ENCODE assay signal across 11 mouse cellular contexts in the genomic region with DNA sequence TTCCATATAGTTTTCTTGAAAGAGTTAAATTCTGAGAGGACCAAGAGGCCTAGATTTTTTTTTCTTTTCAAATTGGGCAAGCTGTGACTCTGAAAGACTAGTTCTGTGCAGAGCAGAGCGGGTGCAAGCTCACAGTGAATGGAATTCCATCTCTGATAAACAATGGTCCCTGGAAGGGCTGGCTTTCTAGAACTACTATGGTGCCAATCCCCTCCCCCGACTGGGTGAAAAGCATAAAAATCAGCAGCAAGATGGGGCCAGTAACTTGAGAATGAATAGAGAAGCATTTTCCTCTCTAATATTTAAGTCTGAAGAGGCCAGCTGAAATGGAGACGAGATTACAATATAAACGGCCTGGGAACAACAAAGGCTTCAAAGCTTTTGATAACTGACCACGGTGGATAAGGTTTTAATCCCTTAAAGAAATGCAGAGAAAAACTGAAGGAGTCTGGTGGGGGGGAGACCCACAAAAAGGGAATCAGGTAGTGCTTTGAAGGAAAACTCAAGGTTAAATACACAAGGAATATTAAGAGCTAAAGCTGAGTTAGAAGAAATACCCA. TPM values are rescaled to one million over a fixed set of nuclear protein-coding genes. Genes with fewer than 3 reads are reported as not detected.
DNase-seq lines count a peak whose midpoint lies in the region; ATAC-seq lines count a peak whose summit lies in the region.
"Had no signal": no experiment of that assay in that cellular context is flagged by ENCODE, and none has a peak within 500 bp of the region (broad histone marks: within the 10 kb centered on the region; RNA-seq: fewer than 3 reads in every experiment).

No protein-coding gene starts in this region.

- H3K9me3 ChIP-seq in forebrain, embryonic 14.5 days (replicated peaks; ENCODE audit: control insufficient read depth, low read length) = no peaks in the 10 kb centered on the region
- no peaks in the 10 kb centered on the region for H3K9me3 ChIP-seq in midbrain, embryonic 11.5 days (ENCODE audit: control insufficient read depth, low read length)
- H3K9me3 ChIP-seq: limb, embryonic 15.5 days had no signal

- H3K27ac ChIP-seq in forebrain, embryonic 14.5 days (ENCODE audit: low read depth, low read length) = no peak overlapping the region; the same call in 1 of the 2 replicates
- H3K27ac ChIP-seq in midbrain, embryonic 11.5 days (ENCODE audit: low read depth, low read length) = 0 out of 2 replicates have a peak overlapping the region, but pooled peaks have one; percentile 11
- H3K27ac ChIP-seq: limb, embryonic 15.5 days had no signal

- H3K27me3 ChIP-seq in forebrain, embryonic 14.5 days (replicated peaks; ENCODE audit: control insufficient read depth, insufficient read depth, low read length) = no peaks in the 10 kb centered on the region
- peaks cover 24% of the 10 kb centered on the region for H3K27me3 ChIP-seq in midbrain, embryonic 11.5 days (ENCODE audit: control insufficient read depth, insufficient read depth, low read length)
- H3K27me3 ChIP-seq: limb, embryonic 15.5 days had no signal

- H3K4me1 ChIP-seq in forebrain, embryonic 14.5 days (ENCODE audit: control insufficient read depth, insufficient read depth, low read length) = peaks cover 23% of the 10 kb centered on the region
- H3K4me1 ChIP-seq in midbrain, embryonic 11.5 days (ENCODE audit: control insufficient read depth, insufficient read depth, low read length) = peaks cover 18% of the 10 kb centered on the region
- H3K4me1 ChIP-seq: limb, embryonic 15.5 days had no signal

- no peak overlapping the region for H3K4me3 ChIP-seq in forebrain, embryonic 14.5 days (ENCODE audit: low read depth, low read length)
- H3K4me3 ChIP-seq in midbrain, embryonic 11.5 days (ENCODE audit: low read depth, low read length) = no peak overlapping the region
- H3K4me3 ChIP-seq: limb, embryonic 15.5 days had no signal

- no peaks in the 10 kb centered on the region for H3K36me3 ChIP-seq in forebrain, embryonic 14.5 days (ENCODE audit: control insufficient read depth, insufficient read depth, low read length)
- H3K36me3 ChIP-seq in midbrain, embryonic 11.5 days (ENCODE audit: control insufficient read depth, insufficient read depth, low read length) = no peaks in the 10 kb centered on the region
- H3K36me3 ChIP-seq: limb, embryonic 15.5 days had no signal

- 2% methylated on average over 5 of the region's 5 CpGs for WGBS in forebrain, embryonic 14.5 days
- 6% methylated on average over 5 of the region's 5 CpGs for WGBS in midbrain, embryonic 11.5 days

- peak; percentile 92 for ATAC-seq in forebrain, embryonic 14.5 days
- peak; percentile 78 for ATAC-seq in midbrain, embryonic 11.5 days (ENCODE audit: low FRiP score)

- peak; percentile 1 for DNase-seq in cerebellum, adult 8-10 months
- DNase-seq in cerebellum, postnatal 25 days = no peak
- peak; percentile 51 for DNase-seq in embryo, embryonic 11 days
- DNase-seq in forebrain, embryonic 14.5 days (ENCODE audit: low spot score) = peak; percentile 79
- DNase-seq in midbrain, embryonic 11.5 days (ENCODE audit: low spot score, missing footprints) = peak; percentile 85
- no peak for DNase-seq in urinary bladder, postnatal 25 days (ENCODE audit: low spot score)
- no peak for DNase-seq in thymus, postnatal 4 days
- DNase-seq in natural killer cell, adult 2 months (ENCODE audit: low spot score in 2 of 2) = no peak
- DNase-seq: heart, adult 18-20 months; layer of hippocampus, postnatal 36 days had no signal

- no peak overlapping the region for H3K9ac ChIP-seq in forebrain, embryonic 14.5 days (ENCODE audit: low read length)
- H3K9ac ChIP-seq in midbrain, embryonic 11.5 days (ENCODE audit: low read length) = no peak overlapping the region
- H3K9ac ChIP-seq: limb, embryonic 15.5 days had no signal

- no peak overlapping the region for H3K4me2 ChIP-seq in forebrain, embryonic 14.5 days (ENCODE audit: low read length)
- H3K4me2 ChIP-seq in midbrain, embryonic 11.5 days = no peak overlapping the region
- H3K4me2 ChIP-seq: limb, embryonic 15.5 days had no signal

RNA-seq across cellular contexts. Expression of a gene that starts 50.7 kb away (rescaled TPM):
- polyA plus RNA-seq in forebrain, embryonic 14.5 days (2014; fragmentation: Nextera tagmentation; extraction: Ambion mirVana) = 6.1 and 8.7 TPM in 2 replicates
- 10.1 TPM in 2 replicates for polyA plus RNA-seq in midbrain, embryonic 11.5 days (2014; fragmentation: Nextera tagmentation; extraction: Ambion mirVana)

Comparison
In these comparisons a context has a peak if more than half of its experiments do, and no peak if none do; other contexts are left out.
1. DNase-seq: peak in cerebellum, adult 8-10 months (single experiment), embryo, embryonic 11 days (single experiment), forebrain, embryonic 14.5 days (single experiment) and midbrain, embryonic 11.5 days (single experiment); none in cerebellum, postnatal 25 days (0 of 2), urinary bladder, postnatal 25 days (single experiment), thymus, postnatal 4 days (single experiment) and natural killer cell, adult 2 months (0 of 2).